Mouse (Mus musculus) liver (tissue): ENCODE results near the gene Rasl12.

Experiments used
- DNase-seq: peaks from one replicate; pipeline ENCODE4 v3.0.0-alpha.2; 2020; ENCODE audit warnings: mixed read lengths

The Rasl12 gene

DNA sequence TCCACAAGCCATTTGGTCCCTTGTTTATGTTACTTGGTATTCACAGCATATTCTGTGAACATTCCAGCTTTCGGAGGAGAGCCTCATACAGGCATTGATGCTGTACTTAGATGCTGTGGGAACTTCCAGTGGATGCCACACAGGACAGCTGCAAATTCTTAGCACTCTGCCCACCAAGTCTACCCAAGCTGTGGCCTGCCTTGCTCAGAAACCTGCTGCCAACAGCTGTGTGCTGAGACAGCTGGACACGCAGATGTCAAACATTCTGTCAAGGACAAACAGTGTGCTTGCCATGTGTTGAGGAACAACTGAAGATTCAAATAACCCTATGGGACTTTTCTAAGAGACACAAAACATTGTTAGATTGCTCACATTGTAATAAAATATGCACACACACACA lies 60.7 kb downstream of the Rasl12 start:
- no peak for DNase-seq

DNA sequence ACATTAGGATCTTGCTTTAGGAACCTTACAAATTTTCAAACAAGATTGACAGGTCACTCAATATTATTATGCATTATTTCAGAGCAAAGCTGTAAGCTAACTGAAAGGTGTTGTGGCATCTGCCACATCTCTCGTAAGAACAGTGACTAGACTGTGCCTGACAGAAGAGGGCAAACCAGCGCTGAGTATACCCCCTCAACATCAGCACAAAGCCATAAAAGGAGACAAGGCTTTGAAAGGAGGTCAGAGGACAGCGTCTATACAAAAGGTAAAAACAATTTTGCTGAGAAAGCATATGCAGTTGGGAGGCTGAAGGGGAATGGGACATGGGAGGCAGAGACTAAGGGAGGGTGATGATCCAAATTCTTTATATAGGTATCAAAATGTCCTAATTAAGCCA lies 61.9 kb downstream of the Rasl12 start:
- no peak for DNase-seq

DNA sequence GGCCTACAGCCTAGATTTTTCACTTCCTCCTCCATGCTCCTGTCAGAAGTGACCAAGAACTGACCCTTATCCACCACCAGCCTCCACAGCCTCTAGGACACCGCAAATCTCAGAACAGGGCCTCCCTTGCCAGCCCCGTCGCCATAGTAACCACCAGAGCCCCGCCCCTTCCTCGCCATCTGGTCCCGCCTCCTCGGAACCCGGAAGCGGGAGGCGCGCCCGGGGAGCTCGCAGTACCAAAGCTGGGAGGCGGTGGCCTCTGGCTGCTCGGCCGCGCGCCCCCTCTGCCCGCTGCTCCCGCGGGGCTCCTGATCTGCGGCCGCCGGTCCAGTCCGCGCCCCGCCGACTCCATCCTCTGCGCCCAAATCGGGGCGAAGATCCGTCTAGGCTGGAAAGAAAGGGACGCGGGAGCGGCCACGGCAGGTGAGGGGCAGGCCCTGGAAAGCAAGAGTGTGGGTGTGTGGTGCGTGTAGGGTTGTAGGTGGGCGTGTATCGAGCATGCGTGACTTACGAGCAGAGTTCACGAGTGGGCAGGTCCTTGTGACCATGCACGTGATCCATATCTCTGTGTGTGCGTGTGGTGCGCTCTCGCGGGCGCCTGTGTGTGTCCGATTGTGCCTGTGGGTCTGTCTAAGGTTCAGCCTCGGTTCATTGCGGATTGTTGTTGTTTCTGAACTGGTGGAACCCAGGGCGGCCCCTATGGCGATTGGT lies 62.6 kb downstream of the Rasl12 start, which contains the start of gene Spg21:
Spg21 (plus strand) TSS at position 216 of the 711 bp plus-strand sequence.
- peak; percentile 94 for DNase-seq

DNA sequence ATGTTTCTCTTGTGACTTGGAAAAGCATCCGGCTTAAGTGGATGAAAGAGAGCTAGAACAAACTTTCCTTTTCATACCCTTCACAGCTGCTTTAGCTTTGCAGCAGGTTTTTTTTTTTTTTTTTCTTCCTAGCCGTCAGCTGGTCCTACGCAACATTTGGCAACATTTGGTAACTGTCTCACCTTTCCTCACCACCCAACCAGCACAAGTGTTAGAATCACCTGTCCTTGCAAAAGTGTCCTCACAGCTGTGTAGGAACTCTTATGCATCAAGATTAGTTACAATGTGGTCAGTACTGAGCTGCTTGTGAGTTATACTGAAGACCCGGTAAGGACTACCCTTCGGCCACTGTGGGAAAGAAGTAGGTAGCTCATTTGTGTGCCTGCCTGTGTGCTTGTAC lies 64.2 kb downstream of the Rasl12 start:
- DNase-seq = no peak

GRCm38 (mm10) chr9:65464161-65464560 lies 65.9 kb downstream of the Rasl12 start:
- no peak for DNase-seq
